Mouse (Mus musculus) megakaryocyte progenitor cell, adult 5-6 weeks (primary cell): ENCODE results near the gene Abca2. TPM values are rescaled to one million over a fixed set of nuclear protein-coding genes. Genes with fewer than 3 reads are reported as not detected.

ENCODE experiments used
- ATAC-seq: replicated peaks from 2 replicates; pipeline ENCODE4 v1.8.0; 2016; ENCODE audit warnings: mild to moderate bottlenecking, moderate TSS enrichment, inconsistent platforms; ENCODE audit not compliant: poor library complexity
- total RNA-seq, 2 experiments: library from RNA; stranded (forward) in 1 of 2; stranded (reverse) in 1 of 2; fragments of 157-497, 149-512 nt in 1 of 2; fragments of 200-1000 nt in 1 of 2; gene quantifications; 2 replicates each; pipeline versions ENCODE4 v1.2.3 to v1.2.4; 2015 to 2017

Abca2 gene
- total RNA-seq, 2 experiments from 2014 or later: 29.5 to 70.5 TPM

DNA sequence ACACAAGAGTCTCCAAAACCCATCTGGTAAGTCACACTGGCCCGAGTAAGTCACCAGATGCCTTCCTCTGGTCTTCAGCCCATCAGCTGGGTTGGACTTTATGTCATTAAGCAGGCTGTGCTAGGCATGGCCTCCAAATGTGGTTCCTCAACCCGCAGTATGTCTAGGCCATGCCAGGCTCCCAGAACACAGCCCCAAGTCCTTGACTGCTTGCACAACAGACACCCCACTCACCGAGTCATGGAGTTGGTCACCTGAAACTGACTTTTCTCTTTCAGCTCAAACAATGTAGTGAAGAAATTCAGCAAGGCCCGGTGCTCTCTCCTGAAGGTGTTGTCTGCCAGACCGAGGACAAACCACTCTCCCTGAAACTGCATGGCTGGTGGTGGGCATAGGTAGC lies 64.5 kb downstream of the Abca2 start:
- ATAC-seq: no peak

DNA sequence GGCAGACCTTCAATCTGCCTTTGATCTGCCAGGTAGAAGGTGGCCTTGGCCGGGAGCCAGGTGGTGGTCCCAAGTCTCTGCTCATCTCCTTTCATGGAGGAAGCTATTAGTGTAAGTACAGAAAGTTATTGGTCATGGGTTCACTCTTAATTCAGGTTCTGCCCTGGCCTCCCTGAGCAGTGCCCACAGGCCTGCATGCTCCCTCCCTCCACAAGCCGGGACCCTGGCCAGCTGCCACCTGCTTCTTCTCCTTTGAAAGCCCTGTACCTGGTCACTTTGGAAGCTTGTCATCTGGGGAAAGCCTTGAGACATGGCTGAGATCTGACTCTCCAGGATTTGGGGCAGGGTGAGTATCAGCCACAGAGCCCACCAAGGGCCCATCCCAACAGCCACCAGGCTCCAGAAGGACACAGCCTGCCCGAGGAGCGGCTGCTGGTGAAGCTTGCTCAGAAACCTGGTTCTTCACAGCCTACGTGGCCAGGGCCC lies 65.0 kb downstream of the Abca2 start, which contains the start of gene Lcn12:
Gene Lcn12, minus strand, starts transcription at position 436 of the 486 bp plus-strand sequence.
- no peak for ATAC-seq

DNA sequence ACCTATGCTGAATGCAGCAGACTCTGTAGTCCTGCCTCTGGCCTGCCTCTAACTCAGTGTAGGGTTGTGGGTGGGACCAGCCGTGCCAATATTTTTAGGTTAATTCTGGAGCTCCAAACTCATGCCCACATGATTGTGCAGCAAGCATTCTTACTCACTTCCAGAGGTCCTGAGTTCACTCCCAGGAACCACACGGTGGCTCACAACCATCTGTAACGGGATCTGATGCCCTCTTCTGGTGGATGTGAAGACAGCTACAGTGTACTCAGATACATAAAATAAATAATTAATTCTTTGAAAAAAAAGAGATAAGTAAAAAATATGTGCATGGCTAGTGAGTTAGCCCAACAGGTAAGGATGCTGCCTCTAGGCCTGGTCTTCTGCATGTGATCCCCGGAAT lies 68.0 kb downstream of the Abca2 start:
- no peak for ATAC-seq

Other genes with a start within 250 kb of the Abca2 start
Only the 30 nearest of the 43 such genes appear.
- 0.69 TPM in 1 of 2 replicates, not detected in the other for gene Rnf208, start 186.4 kb upstream of the Abca2 start, total RNA-seq (2015)
- 0.29 TPM in 1 of 2 replicates, not detected in the other for gene Rnf208, start 186.4 kb upstream of the Abca2 start, total RNA-seq (2017)
- gene Cysrt1, start 186.3 kb upstream of the Abca2 start, total RNA-seq (2015): not detected in 2 replicates
- gene Cysrt1, start 186.3 kb upstream of the Abca2 start, total RNA-seq (2017): not detected in 2 replicates
- 3.9 and 5.0 TPM in 2 replicates for gene AL732309.1, start 181.8 kb upstream of the Abca2 start, total RNA-seq (2015)
- 3.2 and 3.8 TPM in 2 replicates for gene AL732309.1, start 181.8 kb upstream of the Abca2 start, total RNA-seq (2017)
- 11.4 and 12.8 TPM in 2 replicates for gene Tmem203, start 173.3 kb upstream of the Abca2 start, total RNA-seq (2015)
- gene Tmem203, start 173.3 kb upstream of the Abca2 start, total RNA-seq (2017): 9.6 and 9.8 TPM in 2 replicates
- 7.9 and 13.3 TPM in 2 replicates for gene Tprn, start 166.1 kb upstream of the Abca2 start, total RNA-seq (2015)
- gene Tprn, start 166.1 kb upstream of the Abca2 start, total RNA-seq (2017): 7.6 and 9.2 TPM in 2 replicates
- gene Ssna1, start 156.3 kb upstream of the Abca2 start, total RNA-seq (2015): 136 and 148 TPM in 2 replicates
- gene Ssna1, start 156.3 kb upstream of the Abca2 start, total RNA-seq (2017): 71.3 and 92.7 TPM in 2 replicates
- gene Anapc2, start 156.2 kb upstream of the Abca2 start, total RNA-seq (2015): 28.3 and 34.4 TPM in 2 replicates
- gene Anapc2, start 156.2 kb upstream of the Abca2 start, total RNA-seq (2017): 36.5 and 42.4 TPM in 2 replicates
- gene Tmem210, start 140.6 kb upstream of the Abca2 start, total RNA-seq (2015): not detected in 2 replicates
- not detected in 2 replicates for gene Tmem210, start 140.6 kb upstream of the Abca2 start, total RNA-seq (2017)
- gene Lrrc26, start 138.8 kb upstream of the Abca2 start, total RNA-seq (2015): not detected in 2 replicates
- gene Lrrc26, start 138.8 kb upstream of the Abca2 start, total RNA-seq (2017): not detected in 2 replicates
- gene Grin1, start 109.5 kb upstream of the Abca2 start, total RNA-seq (2015): not detected in 2 replicates
- not detected in 2 replicates for gene Grin1, start 109.5 kb upstream of the Abca2 start, total RNA-seq (2017)
- gene Man1b1, start 96.4 kb upstream of the Abca2 start, total RNA-seq (2015): 19.1 and 23.4 TPM in 2 replicates
- 42.5 and 52.1 TPM in 2 replicates for gene Man1b1, start 96.4 kb upstream of the Abca2 start, total RNA-seq (2017)
- gene Dpp7, start 72.3 kb upstream of the Abca2 start, total RNA-seq (2015): 15.8 and 16.3 TPM in 2 replicates
- 19.1 and 32.9 TPM in 2 replicates for gene Dpp7, start 72.3 kb upstream of the Abca2 start, total RNA-seq (2017)
- 42.2 and 60.4 TPM in 2 replicates for gene Uap1l1, start 63.0 kb upstream of the Abca2 start, total RNA-seq (2015)
- gene Uap1l1, start 63.0 kb upstream of the Abca2 start, total RNA-seq (2017): 13.6 and 14.5 TPM in 2 replicates
- gene Sapcd2, start 56.4 kb upstream of the Abca2 start, total RNA-seq (2015): 6.0 and 10.8 TPM in 2 replicates
- gene Sapcd2, start 56.4 kb upstream of the Abca2 start, total RNA-seq (2017): 5.8 and 6.7 TPM in 2 replicates
- gene Entpd2, start 32.8 kb upstream of the Abca2 start, total RNA-seq (2015): not detected in 2 replicates
- gene Entpd2, start 32.8 kb upstream of the Abca2 start, total RNA-seq (2017): not detected in 2 replicates
- 1.5 TPM in 1 of 2 replicates, not detected in the other for gene Npdc1, start 29.4 kb upstream of the Abca2 start, total RNA-seq (2015)
- 0.27 TPM in 1 of 2 replicates, not detected in the other for gene Npdc1, start 29.4 kb upstream of the Abca2 start, total RNA-seq (2017)
- 11.1 and 12.5 TPM in 2 replicates for gene Fut7, start 5.4 kb upstream of the Abca2 start, total RNA-seq (2015)
- 21.4 and 24.2 TPM in 2 replicates for gene Fut7, start 5.4 kb upstream of the Abca2 start, total RNA-seq (2017)
- gene Clic3, start 28.1 kb downstream of the Abca2 start, total RNA-seq (2015): not detected in 2 replicates
- gene Clic3, start 28.1 kb downstream of the Abca2 start, total RNA-seq (2017): 0.27 TPM in 1 of 2 replicates, not detected in the other
- gene Paxx, start 32.4 kb downstream of the Abca2 start, total RNA-seq (2015): 32.8 and 40.9 TPM in 2 replicates
- gene Paxx, start 32.4 kb downstream of the Abca2 start, total RNA-seq (2017): 15.3 and 21.3 TPM in 2 replicates
- 0.42 TPM in 1 of 2 replicates, not detected in the other for gene Ptgds, start 41.3 kb downstream of the Abca2 start, total RNA-seq (2015)
- not detected in 2 replicates for gene Ptgds, start 41.3 kb downstream of the Abca2 start, total RNA-seq (2017)
- 0.27 TPM in 1 of 2 replicates, not detected in the other for gene Lcn12, start 65.2 kb downstream of the Abca2 start, total RNA-seq (2015)
- not detected in 2 replicates for gene Lcn12, start 65.2 kb downstream of the Abca2 start, total RNA-seq (2017)
- 27.1 and 27.6 TPM in 2 replicates for gene Fbxw5, start 72.0 kb downstream of the Abca2 start, total RNA-seq (2015)
- gene Fbxw5, start 72.0 kb downstream of the Abca2 start, total RNA-seq (2017): 25.1 and 27.4 TPM in 2 replicates
- 2.6 and 5.6 TPM in 2 replicates for gene C8g, start 73.0 kb downstream of the Abca2 start, total RNA-seq (2015)
- gene C8g, start 73.0 kb downstream of the Abca2 start, total RNA-seq (2017): 0.81 and 3.8 TPM in 2 replicates
- 9.7 and 10.8 TPM in 2 replicates for gene Traf2, start 118.2 kb downstream of the Abca2 start, total RNA-seq (2015)
- 13.7 and 14.2 TPM in 2 replicates for gene Traf2, start 118.2 kb downstream of the Abca2 start, total RNA-seq (2017)
- gene Edf1, start 129.1 kb downstream of the Abca2 start, total RNA-seq (2015): 141 and 144 TPM in 2 replicates
- 95.5 and 128 TPM in 2 replicates for gene Edf1, start 129.1 kb downstream of the Abca2 start, total RNA-seq (2017)
- gene Mamdc4, start 146.1 kb downstream of the Abca2 start, total RNA-seq (2015): 0.42 and 0.86 TPM in 2 replicates
- 0.12 and 9.3 TPM in 2 replicates for gene Mamdc4, start 146.1 kb downstream of the Abca2 start, total RNA-seq (2017)
- gene Phpt1, start 146.5 kb downstream of the Abca2 start, total RNA-seq (2015): 48.1 and 56.5 TPM in 2 replicates
- gene Phpt1, start 146.5 kb downstream of the Abca2 start, total RNA-seq (2017): 29.6 and 35.4 TPM in 2 replicates
- gene Ajm1, start 153.1 kb downstream of the Abca2 start, total RNA-seq (2015): not detected in 2 replicates
- 0.10 TPM in 1 of 2 replicates, not detected in the other for gene Ajm1, start 153.1 kb downstream of the Abca2 start, total RNA-seq (2017)
- 37.4 and 49.5 TPM in 2 replicates for gene Rabl6, start 179.8 kb downstream of the Abca2 start, total RNA-seq (2015)
- 54.9 and 86.7 TPM in 2 replicates for gene Rabl6, start 179.8 kb downstream of the Abca2 start, total RNA-seq (2017)
- not detected in 2 replicates for gene Ccdc183, start 189.0 kb downstream of the Abca2 start, total RNA-seq (2015)
- gene Ccdc183, start 189.0 kb downstream of the Abca2 start, total RNA-seq (2017): not detected in 2 replicates